Mouse (Mus musculus): ENCODE results near the gene Srsf2.
"Not testable (repeated sequence)": the region's sequence is repeated elsewhere in the genome, so short reads cannot be mapped to it uniquely, and the experiment has no call there.

The Srsf2 gene

DNA sequence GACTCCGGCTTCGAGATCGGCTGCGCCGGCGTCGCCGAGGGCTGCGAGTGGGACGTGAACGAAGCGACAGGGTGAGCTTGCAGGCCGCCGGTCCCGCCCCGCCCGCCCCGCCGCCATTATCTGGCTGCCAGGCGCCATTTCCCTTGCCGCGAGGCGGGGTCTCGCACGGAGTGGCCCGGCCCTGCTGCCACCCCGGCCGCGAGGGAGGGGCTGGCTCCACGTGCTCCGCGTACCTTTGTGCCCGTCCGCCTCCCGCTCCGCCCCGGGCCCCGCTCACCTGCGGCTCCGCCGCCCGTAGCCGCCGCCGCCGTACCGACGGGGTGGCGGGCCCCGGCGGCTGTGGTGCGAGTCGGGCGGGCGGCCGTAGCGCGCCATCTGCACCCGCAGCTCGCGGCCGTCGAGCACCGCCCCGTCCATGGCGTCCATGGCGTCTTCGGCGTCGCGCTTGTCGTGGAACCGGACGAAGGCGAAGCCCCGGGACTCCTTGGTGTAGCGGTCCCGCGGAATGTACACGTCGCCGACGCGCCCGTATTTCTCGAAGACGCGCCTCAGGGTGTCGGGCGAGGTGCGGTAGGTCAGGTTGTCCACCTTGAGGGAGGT lies 503 bp downstream of the Srsf2 start, which contains the start of gene Mfsd11:
TSS of gene Mfsd11 (plus strand) at position 150 of the 600 bp plus-strand sequence.
- peak; percentile 89 for DNase-seq

DNA sequence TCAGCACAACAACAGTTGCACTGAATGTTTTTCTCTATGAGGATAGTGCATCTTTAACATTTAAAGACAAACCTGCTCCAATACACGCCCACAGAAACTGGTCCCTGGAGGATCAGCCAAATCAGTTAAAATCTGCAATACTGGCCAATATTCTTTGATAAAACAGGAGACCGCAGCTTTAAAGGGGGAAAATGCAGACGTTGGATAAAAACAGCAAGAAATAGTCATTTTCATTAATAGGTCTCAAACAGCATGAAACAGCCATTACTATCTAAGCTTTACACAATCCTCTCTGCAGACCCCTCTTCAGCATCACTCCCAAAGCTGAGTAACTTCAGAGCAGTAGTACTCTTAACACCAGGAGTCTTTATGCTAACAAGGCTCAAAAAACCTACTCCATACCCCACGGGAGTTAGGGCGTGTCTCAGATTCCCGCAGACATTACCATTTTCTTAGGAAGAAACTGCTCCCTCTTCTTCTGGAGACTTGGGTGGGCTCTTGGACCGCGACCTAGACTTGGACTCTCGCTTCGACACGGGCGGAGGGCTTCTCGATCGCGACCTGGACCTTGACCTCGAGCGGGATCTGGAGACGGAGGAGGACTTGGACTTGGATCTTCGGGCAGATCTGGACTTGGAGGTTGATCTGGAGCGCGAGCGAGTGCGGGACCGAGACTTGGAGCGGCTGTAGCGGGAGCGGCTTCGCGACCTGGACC lies 1.2 kb downstream of the Srsf2 start:
- DNase-seq, result no peak

DNA sequence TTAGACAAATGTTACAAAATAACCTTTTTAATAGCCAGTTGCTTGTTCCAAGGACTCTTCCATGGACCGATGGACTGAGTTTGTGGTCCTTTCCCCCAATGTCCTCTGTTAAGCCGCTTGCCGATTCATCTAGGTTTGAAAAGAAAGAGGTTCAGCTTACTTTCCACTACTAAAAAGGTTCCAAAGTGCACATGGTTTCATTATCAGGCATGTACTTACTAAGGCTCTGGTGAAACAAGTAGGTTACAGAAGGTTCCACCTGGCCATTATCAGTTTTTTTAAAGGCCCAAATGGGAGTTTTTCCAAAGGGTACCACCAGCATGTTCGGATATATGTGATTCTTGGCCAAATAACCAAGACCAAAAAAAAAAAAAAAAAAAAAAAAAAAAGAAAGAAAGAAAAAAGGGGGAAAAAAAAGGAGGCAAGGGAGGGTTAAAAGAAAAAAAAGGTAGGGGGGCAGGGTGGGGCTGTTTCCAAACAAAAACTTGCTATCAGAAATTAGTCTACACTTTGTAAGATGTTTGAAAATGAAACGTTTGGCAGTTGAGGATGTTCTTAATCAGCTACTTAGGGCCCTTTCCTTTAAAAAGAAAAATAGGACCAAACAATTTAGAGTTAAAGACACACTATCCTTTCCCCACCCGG lies 1.9 kb downstream of the Srsf2 start:
- no peak for DNase-seq

DNA sequence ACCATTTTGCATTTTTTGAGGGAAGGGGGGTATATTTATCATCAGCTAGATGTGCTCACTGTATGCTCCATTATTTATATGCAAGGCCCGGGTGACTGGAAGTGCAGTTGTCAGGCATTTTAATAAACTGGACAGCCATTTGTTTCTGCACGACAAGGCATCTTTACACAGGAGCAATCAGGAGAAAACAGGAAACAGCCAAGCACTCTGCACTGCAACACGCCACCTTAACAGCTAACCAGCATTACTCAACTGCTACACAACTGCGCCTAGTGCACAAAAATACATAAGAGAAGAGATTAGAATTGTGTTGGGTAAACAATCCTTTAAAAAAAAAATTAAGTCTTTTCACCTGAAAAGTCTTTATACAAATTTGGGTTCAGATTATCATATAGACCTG lies 2.8 kb downstream of the Srsf2 start:
- no peak for DNase-seq

DNA sequence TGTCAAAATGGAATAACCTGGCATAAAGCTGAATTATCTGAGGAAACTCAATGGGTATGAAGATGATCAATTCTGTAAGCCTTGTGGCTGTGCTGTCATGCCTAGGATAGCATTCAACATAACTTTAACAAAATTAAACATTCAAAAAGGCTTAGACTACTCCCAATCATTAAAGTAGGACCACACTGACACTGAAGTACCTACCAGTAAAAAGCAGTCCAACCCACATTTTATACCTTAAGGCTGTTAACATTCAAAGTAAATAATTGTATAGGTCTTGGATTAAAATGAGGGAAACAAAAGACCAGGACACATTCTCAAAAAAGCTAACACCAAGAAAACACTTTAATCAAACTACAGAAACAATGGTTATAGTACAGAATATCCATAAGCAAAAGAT lies 3.3 kb downstream of the Srsf2 start:
- no peak for DNase-seq

DNA sequence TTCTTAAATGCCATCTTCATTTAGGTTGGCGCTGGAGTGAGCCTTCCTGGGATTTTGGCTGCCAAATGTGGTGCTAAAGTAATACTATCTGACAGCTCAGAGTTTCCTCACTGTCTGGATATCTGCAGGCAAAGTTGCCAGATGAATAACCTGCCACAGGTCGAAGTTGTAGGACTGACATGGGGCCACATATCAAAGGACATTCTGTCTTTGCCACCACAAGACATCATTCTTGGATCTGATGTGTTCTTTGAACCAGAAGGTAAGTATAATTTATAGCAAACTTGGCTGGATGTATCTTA lies 4.1 kb downstream of the Srsf2 start:
- DNase-seq, result not testable (repeated sequence)

DNA sequence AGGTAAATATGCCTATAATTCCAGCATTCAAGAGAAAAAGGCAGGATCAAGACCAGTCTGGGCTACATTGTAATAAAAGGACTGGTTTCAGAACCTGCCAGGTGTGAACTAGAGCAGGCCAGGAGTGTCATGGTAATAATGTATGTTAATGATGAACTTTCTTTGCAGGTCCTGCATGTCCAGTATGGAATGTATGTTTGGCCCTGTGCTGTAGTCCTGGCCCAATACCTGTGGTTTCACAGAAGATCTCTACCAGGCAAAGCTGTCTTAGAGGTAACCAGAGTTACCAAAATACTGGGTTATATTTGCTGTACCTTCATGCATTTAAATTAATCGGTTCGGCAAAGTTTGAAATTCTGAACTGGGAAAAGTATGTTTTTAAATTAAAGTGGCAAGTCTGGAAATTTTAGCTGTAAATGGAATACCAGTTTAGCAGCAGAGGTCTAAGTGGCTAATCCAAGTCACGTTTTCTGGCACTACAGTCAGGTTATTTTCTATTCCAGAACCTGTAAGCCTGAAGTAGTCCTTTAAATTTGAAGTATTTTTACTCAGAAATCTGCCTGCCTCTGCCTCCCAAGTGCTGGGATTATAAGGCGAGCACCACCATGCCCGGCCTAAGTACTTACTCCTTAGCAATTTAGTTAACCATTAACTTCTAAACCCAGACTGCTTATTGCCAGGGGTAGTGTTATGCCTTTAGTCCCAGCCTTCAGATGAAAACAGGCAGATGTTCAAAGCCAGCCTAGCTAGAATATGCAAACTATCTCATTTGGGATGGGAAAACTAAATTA lies 4.6 kb downstream of the Srsf2 start:
- DNase-seq, result no peak

DNA sequence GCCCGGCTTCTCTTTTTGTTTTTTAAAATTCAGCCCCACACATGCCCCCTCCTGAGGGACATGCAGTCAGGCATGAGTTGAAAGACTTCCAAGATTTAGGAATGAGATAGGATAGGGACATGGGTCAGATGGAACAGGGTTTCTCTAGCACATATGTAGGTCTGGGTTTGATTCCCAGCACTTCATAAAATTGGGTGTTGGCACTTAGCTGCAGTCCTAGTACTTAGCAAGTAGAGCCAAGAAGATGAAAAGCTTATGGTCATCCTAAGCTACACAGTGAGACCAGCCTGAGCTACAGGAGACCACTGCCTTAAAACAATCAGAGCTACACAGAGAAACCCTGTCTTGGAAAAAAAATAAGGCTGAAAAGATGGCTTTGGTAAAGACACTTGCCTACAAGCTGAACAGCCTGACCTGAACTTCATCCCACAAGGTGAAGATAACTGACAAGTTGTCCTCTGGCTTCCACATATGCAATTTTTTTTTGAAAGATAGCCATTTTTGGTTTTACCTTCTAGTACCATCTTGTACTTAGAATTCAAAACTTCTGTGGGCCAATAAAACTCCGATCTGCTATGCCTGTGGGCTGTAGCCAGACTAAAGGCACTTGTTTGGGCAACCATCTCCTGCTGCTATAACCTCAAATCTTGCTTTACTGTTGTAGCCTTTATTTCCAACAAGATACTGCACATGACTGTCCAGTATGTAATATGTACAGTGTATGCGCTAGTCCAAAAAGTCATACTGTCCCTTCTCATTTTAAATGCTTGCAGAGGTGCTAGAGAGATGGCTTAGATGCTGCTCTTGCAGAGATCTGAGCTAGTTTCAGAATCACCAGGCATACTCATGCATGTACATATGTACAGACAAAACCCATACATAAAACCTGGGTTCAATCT lies 5.5 kb downstream of the Srsf2 start:
- no peak for DNase-seq

DNA sequence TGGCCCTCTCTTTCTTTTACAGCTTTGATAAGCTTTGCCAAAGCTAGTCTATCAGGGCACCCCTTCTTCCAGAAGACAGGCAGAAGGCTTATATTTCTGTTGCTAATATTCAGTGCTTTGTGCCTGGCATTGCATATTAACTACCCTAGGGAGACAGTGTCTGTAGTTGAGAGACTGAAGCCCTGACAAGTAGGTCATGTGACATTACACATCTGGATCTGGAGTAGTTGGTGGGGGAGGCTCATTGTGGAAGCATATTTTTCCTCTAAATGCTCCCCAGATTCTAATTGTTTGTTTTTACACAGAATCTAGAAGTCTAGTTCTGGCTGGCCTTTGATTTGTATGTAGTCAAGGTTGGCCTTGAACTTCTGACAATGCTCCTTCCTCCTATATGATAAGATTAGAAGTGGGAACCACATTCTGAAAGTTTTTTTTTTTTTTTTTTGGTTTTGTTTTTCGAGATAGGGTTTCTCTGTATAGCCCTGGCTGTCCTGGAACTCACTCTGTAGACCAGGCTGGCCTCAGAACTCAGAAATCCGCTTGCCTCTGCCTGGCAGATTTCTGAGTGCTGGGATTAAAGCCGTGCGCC lies 6.2 kb downstream of the Srsf2 start:
- DNase-seq, result no peak

DNA sequence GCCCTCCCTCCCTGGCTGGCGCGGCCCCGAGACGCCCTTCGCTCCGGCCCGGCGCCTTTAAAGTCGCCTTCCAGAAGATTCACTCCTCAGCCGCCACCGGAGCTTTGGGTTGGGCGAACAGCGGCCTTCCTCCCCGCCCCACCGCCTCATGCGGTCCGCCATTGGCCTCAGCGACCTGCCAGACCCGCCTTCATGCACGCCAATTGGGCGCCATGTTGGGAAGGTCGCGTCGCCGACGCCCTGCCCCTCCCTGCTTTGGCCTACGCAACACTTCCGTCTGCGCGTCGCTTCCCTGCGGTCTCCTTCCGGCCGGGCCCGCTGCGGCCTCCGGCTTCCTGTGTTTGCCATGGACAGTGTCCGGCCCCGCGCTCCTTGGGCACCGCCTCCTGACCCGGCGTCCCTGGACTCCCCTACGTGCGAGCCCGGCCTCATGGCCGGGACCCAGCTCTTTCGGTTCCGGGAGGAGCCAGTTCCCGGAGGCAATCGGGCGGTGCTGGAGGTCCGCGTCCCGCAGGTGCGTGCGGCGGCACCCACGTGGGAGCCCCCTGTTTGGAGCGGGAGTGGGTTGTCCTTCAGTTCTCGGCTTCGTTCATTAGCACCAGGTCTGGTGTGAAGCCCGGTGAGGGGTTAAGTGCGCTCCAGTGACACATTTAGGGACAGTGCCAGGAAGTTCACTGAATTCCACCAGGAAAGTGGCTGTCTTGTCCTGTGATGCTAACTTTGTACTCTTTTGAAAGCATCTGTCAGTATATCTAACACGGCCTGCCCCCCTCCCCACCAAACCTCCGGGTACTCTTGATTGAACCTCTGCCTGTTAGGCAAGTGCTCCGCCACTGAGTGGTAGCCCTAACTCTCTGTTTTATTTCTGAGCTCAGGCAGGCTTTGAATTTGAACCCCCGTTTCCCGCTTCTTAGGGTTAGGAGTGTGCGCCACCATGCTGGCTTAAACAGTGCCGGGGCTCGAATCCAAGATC lies 9.3 kb downstream of the Srsf2 start, which contains the start of the genes Mettl23 and Jmjd6:
TSS of gene Mettl23 (plus strand) at position 18 of the 973 bp plus-strand sequence.
TSS of gene Jmjd6 (minus strand) at position 189 of the 973 bp plus-strand sequence.
- peak; percentile 98 for DNase-seq

DNA sequence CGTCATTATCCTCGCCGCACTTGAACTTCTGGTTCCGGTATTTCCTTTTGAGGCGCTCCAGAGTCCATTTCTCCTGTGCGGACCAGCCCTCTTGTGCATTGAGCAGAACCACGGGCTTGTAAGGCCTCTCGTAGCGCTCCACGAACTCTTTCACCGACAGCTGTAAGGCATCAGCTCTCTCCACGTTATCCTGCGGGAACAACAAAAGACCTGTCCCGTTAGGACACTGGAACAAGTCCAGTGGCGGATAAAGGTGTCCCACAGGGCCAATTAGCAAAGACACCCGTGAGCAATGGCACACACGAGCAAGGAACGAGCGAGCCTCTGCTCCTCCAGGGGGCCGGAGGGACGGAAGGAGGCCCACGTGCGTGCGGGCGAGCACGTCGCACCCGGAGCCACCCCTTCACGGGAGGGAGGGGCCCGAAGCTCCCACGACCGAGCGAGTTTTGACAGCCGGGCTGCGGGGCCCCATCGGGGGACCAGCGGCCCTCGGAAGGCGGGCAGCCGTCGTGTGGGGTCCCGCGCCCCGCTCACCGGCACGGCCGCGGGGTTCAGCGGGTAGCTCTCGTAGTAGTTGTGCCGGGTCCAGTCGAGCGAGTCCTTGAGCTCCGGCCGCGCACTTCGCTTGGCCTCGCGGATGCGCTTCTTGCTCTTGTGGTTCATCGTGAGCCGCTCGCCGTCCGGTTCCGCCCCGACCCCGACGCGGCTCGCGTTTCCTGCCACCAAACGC lies 10.2 kb downstream of the Srsf2 start:
- peak; percentile 73 for DNase-seq

DNA sequence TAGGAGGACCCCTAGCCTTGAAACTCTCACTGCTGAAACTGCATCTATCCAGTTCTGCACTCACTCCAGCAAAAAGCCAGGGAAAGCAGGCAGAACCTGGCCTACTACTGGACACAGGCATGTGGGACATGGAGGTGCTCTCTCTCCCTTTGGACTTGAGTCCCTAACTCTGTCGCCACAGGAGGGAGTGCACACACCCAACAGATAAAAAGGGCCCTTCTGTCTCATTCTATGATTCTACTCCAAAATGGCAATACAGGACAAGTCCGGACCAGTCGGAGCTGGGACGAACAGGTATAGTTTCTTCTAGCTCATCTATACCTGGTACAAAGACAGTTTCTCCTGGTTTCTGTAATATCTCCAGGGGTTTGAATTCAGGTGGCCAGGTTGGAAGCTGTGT lies 12.1 kb downstream of the Srsf2 start:
- no peak for DNase-seq

DNA sequence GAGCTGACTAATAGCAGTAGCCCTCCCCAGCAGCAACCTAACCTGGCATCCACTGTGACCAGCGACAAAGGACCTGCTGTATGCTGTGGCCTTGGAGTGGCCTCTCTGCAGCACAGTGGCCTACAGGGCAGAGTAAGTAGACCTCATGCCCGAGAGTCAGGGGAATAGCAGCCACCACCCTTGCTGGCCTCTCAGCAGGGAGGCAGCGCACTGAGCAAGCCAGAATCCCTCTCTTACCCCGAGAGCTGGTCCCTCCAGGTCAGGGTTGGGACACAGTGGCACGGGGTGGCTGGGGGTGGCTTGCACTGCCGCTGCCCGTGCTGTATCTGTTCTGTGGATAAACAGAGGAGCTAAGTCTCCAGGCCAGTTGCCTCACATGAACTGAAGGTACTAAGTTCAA lies 13.3 kb downstream of the Srsf2 start:
- no peak for DNase-seq

DNA sequence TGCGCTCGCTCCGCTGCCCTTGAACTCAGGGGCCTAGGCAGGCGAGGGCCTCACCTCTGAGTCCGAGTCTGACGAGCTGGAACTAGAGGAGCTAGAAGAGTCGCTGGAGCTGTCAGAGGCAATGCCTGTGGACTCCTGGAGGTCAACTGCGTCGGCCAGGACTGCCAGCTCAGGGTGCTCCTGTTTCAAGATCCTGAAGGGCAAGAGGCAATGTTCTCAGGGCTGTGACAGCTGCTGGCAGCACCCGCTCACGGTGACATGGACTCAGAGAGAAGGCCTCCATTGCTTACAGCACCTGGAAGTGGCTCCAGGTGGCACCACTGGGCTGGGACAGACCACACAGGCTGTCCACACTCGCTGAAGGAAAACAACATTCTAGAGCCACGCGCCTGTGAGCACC lies 14.0 kb downstream of the Srsf2 start:
- DNase-seq, result no peak

DNA sequence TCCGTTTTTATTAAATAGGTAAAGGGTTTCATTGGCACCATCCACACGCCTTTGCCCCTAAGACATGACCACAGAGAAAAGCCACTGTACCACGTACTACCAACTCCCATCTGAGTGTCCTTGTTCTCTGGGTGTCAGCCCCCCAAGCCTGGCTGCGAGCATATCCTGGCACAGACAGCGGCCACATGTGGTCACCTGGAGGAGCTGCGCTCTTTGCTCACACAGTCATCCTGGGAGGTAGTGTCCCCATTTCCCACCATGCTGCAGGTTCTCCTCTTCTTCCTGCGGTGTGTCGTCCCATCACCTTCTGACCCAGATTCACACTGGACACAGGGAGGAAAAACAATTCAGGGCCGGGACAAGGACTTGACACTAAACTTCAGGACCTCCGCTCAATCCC lies 15.5 kb downstream of the Srsf2 start:
- DNase-seq, result no peak

DNA sequence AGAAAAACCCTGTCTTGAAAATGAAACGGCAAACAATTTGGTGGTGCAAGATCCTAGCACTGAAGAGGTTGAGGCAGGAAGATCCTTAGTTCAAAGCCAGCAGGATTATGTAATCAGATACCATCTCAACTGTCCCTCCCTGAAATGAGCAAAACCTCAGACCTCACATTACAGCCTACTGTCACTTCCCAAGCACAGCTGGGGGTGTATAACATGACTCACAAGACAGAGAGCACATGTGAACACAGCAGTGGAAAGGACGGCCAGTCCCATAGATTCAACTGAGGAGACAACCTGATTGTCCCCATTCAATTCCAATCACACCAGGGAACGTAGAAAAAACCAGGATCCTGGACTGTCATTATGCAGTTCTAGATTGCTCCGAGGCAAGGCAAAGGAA lies 16.6 kb downstream of the Srsf2 start:
- DNase-seq, result no peak

DNA sequence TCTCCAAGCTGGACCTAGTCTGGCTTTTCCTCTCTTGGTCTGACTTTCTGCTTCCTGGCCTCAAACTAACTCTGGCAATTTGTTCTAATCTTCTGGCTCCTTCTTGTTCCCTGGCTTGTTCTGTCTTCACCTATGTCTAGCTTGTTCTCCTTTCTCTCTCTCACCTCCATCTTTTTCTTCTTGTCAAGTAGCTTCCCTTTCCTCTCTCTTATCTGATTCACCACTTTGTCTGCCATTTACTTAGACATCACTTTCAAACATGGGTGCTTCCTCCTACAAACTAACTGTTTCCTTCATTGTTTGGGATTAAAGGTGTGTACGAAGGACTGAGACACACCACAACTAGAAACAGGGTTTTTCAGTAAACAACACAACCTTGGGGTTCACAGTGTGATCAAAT lies 17.9 kb downstream of the Srsf2 start:
- DNase-seq, result no peak

DNA sequence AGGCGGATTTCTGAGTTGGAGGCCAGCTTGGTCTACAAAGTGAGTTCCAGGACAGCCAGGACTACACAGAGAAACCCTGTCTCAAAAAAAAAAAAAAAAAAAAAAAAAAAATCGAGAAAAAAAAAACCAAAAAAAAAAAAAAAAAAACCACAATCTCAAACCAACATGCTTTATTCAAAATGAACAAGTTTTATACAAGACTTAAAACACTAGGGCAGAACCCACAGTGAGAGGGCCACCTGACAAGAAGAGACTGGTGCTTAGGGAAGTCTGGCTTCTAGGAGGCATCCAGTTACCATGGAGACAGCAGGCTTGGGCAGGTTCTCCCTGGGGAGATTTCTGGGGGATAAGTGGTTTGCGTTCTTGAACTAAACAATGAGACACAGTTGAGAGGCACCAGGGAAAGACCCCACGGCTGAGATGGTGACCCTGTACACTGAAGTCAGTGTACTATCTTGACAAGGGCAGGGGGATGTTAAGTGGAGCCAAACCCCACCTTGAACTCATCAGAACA lies 20.7 kb downstream of the Srsf2 start:
- DNase-seq, result no peak

DNA sequence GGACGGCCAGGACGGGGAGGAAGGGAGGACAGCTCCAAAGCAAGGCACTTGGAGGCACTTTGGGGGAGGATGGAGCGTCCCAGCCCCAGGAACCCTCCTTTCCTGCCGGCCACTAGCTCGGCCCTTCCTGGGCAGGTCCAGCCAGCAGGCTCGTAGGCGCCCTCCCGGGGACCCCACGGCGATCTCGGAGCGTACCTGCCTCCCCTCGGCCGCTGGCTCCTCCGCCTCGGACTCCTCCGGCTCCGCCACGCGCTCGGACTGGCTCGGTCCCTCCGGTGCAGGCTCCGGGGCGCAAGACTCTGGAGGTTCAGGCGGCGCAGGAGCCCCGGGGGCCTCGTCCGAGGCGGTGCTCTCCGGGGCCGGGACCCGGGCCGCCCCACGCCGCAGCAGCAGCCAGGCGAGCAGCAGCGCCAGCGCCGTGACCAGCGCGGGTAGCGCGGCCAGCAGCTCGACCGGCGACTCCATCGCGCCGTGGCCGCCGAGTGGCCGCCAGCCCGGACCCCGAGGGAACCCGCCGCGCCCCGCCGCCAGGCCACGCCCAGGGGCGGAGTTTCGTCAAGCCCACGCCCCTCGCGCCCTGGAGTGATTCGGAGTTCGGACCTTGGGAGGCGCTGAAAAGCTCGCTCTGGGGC lies 25.2 kb downstream of the Srsf2 start, which contains the start of gene Mxra7:
TSS of gene Mxra7 (minus strand) at position 513 of the 632 bp plus-strand sequence.
- DNase-seq, result peak; percentile 91
